Mouse (Mus musculus): Measurements from ENCODE around the gene Gprc5a. TPM values are rescaled to one million over a fixed set of nuclear protein-coding genes. Genes with fewer than 3 reads are reported as not detected.

Gene Gprc5a
- total and polyA plus RNA-seq, 3 experiments: 0.08 to 0.59 TPM; not detected in 1

DNA sequence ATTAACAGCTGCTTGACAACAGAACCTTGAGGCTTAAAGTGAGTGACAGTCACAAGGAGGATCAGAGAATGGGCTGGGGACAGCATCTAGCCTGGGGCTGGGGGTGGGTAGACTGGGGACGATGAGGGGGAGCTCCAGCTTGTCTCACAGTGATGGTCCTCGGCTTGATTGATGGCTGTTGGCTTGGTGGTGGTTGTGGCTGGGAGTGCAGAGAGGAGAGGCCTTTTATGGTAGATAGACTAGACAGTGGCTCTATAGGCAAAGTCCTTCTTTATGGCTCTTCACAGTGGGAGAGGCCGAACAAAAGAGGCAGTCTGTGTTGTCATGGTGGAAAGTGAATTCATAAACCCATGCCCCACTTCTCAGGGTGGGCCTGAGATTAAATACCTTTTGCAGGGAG is 10.8 kb downstream of the Gprc5a start:
- H3K36me3 ChIP-seq (replicated peaks in 1 of 2; ENCODE audit: control insufficient read depth in 1 of 2, insufficient read depth in 1 of 2, low read length in 1 of 2): no peaks in the 10 kb centered on the region
- TF ChIP-seq MAFK (IDR thresholded peaks at IDR 0.05; ENCODE audit: insufficient replicate concordance, low read length) (no peak), UBTF (IDR thresholded peaks at IDR 0.05; ENCODE audit: low read depth, low read length) (no peak), MXI1 (IDR thresholded peaks at IDR 0.05; ENCODE audit: low read depth, low read length) (no peak), SIN3A (IDR thresholded peaks at IDR 0.05; ENCODE audit: low read length) (no peak), MEF2A (IDR thresholded peaks at IDR 0.05; ENCODE audit: borderline replicate concordance, low read depth, low read length) (no peak), PAX5 (IDR thresholded peaks at IDR 0.05; ENCODE audit: low read length) (no peak), BHLHE40 (IDR thresholded peaks at IDR 0.05; ENCODE audit: low read depth, low read length) (no peak), TCF12 (IDR thresholded peaks at IDR 0.05; ENCODE audit: low read depth, low read length) (no peak), ZC3H11A (IDR thresholded peaks at IDR 0.05; ENCODE audit: low read depth, low read length) (no peak), POLR2AphosphoS2 (IDR thresholded peaks at IDR 0.05; ENCODE audit: low read depth, low read length) (no peak), TBP (conservative IDR thresholded peaks at IDR 0.05; ENCODE audit: low read depth, low read length) (no peak)
- H3K9me3 ChIP-seq (replicated peaks; ENCODE audit: low read length): no peaks in the 10 kb centered on the region
- H3K27me3 ChIP-seq (replicated peaks): no peaks in the 10 kb centered on the region
- H3K4me2 ChIP-seq (ENCODE audit: insufficient read depth, low read depth, poor library complexity, severe bottlenecking): no peak overlapping the region
- H3K9ac ChIP-seq (ENCODE audit: insufficient read depth, low read depth): no peak overlapping the region
- no peak overlapping the region for H3K27ac ChIP-seq (ENCODE audit: insufficient read depth, low read depth)
- no peak for DNase-seq (ENCODE audit: extremely low read depth)
- dilution Hi-C loops (cut with MboI; ENCODE audit: extremely low pct_ligation_motif_present, extremely low pct_unique_long_range_greater_than_20kb, low sequenced_read_pairs) (no loop called here), in situ Hi-C loops (cut with MboI; ENCODE audit: low pct_ligation_motif_present, low pct_unique_long_range_greater_than_20kb, low sequenced_read_pairs) (no loop called here)
- H3K79me2 ChIP-seq (replicated peaks; ENCODE audit: control insufficient read depth, extremely low read depth, insufficient read depth, poor library complexity, severe bottlenecking): no peaks in the 10 kb centered on the region
- 0 out of 4 replicates have a peak, but pooled peaks cover 0 to 3% of the 10 kb centered on the region in 2 experiments for H3K4me1 ChIP-seq (ENCODE audit: control insufficient read depth in 1 of 2, insufficient read depth in 2 of 2)
- H3K4me3 ChIP-seq (replicated peaks in 1 of 3; ENCODE audit: low read depth in 2 of 3, low read length in 2 of 3, poor library complexity in 1 of 3): no peak overlapping the region

DNA sequence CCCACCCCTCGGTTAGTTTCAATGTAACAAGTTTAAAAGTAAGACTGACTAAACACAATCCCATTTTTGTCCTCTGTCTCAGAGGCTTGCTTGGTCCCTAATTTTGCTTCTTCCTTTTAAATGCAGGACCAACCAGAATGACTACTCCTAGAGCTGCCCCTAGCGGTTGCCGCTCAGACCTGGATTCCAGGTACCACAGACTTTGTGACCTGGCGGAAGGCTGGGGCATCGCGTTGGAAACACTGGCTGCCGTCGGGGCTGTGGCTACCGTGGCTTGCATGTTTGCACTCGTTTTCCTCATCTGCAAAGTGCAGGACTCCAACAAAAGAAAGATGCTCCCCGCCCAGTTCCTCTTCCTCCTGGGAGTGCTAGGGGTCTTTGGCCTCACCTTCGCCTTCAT is 13.0 kb downstream of the Gprc5a start:
- Histone ChIP-seq H3K4me1 (ENCODE audit: control insufficient read depth in 1 of 2, insufficient read depth in 2 of 2) (no peaks in the 10 kb centered on the region), H3K4me2 (ENCODE audit: insufficient read depth, low read depth, poor library complexity, severe bottlenecking) (no peak overlapping the region), H3K27me3 (replicated peaks) (no peaks in the 10 kb centered on the region), H3K9ac (ENCODE audit: insufficient read depth, low read depth) (no peak overlapping the region), H3K9me3 (replicated peaks; ENCODE audit: low read length) (no peaks in the 10 kb centered on the region), H3K79me2 (replicated peaks; ENCODE audit: control insufficient read depth, extremely low read depth, insufficient read depth, poor library complexity, severe bottlenecking) (no peaks in the 10 kb centered on the region), H3K4me3 (replicated peaks in 1 of 3; ENCODE audit: low read depth in 2 of 3, low read length in 2 of 3, poor library complexity in 1 of 3) (no peak overlapping the region), H3K27ac (ENCODE audit: insufficient read depth, low read depth) (no peak overlapping the region), H3K36me3 (replicated peaks in 1 of 2; ENCODE audit: control insufficient read depth in 1 of 2, insufficient read depth in 1 of 2, low read length in 1 of 2) (no peaks in the 10 kb centered on the region)
- in situ Hi-C loops (cut with MboI; ENCODE audit: low pct_ligation_motif_present, low pct_unique_long_range_greater_than_20kb, low sequenced_read_pairs): no loop called here
- dilution Hi-C loops (cut with MboI; ENCODE audit: extremely low pct_ligation_motif_present, extremely low pct_unique_long_range_greater_than_20kb, low sequenced_read_pairs): no loop called here
- no peak for DNase-seq (ENCODE audit: extremely low read depth)
- no peak for TF ChIP-seq MEF2A (IDR thresholded peaks at IDR 0.05; ENCODE audit: borderline replicate concordance, low read depth, low read length)
- no peak for TF ChIP-seq USF2 (conservative IDR thresholded peaks at IDR 0.05; ENCODE audit: low read depth, low read length)
- no peak for TF ChIP-seq TBP (conservative IDR thresholded peaks at IDR 0.05; ENCODE audit: low read depth, low read length)
- no peak for TF ChIP-seq ZC3H11A (IDR thresholded peaks at IDR 0.05; ENCODE audit: low read depth, low read length)
- TF ChIP-seq NRF1 (IDR thresholded peaks at IDR 0.05; ENCODE audit: low read depth, low read length): no peak
- no peak for TF ChIP-seq CHD1 (IDR thresholded peaks at IDR 0.05; ENCODE audit: low read depth, low read length)
- TF ChIP-seq CTCF (conservative IDR thresholded peaks at IDR 0.05 in 1 of 2, IDR thresholded peaks at IDR 0.05 in 1 of 2; ENCODE audit: low read depth in 2 of 2, low read length in 2 of 2): no peak
- TF ChIP-seq MAX (IDR thresholded peaks at IDR 0.05; ENCODE audit: low read length): no peak
- no peak for TF ChIP-seq NELFE (IDR thresholded peaks at IDR 0.05; ENCODE audit: low read depth, low read length)
- TF ChIP-seq SIN3A (IDR thresholded peaks at IDR 0.05; ENCODE audit: low read length): no peak
- TF ChIP-seq TCF12 (IDR thresholded peaks at IDR 0.05; ENCODE audit: low read depth, low read length): no peak
- no peak for TF ChIP-seq ZNF384 (IDR thresholded peaks at IDR 0.05; ENCODE audit: low read depth, low read length)
- no peak for TF ChIP-seq RCOR1 (conservative IDR thresholded peaks at IDR 0.05; ENCODE audit: low read depth, low read length)
- TF ChIP-seq ELF1 (IDR thresholded peaks at IDR 0.05; ENCODE audit: low read depth, low read length): no peak
- TF ChIP-seq MXI1 (IDR thresholded peaks at IDR 0.05; ENCODE audit: low read depth, low read length): no peak
- no peak for TF ChIP-seq ZMIZ1 (IDR thresholded peaks at IDR 0.05; ENCODE audit: low read depth, low read length)
- TF ChIP-seq MAFK (IDR thresholded peaks at IDR 0.05; ENCODE audit: insufficient replicate concordance, low read length): no peak
- no peak for TF ChIP-seq EP300 (IDR thresholded peaks at IDR 0.05; ENCODE audit: low read length)
- TF ChIP-seq UBTF (IDR thresholded peaks at IDR 0.05; ENCODE audit: low read depth, low read length): no peak
